Mouse (Mus musculus) thymus, postnatal 14 days (tissue): Measurements from ENCODE around the gene Smo.

Experiments used
- DNase-seq: peaks from one replicate; pipeline ENCODE4 v3.0.0; 2021

Gene Smo

GRCm38 (mm10) chr6:29776542-29777237 is 41.4 kb downstream of the Smo start:
- no peak for DNase-seq

GRCm38 (mm10) chr6:29777238-29777555 is 41.9 kb downstream of the Smo start:
- DNase-seq: no peak

GRCm38 (mm10) chr6:29780082-29780481 is 44.8 kb downstream of the Smo start:
- no peak for DNase-seq

- no peak for DNase-seq
These were observed 45.3 kb downstream of the Smo start for GRCm38 (mm10) chr6:29780571-29780970.

- DNase-seq: no peak
These were observed 46.9 kb downstream of the Smo start for GRCm38 (mm10) chr6:29782239-29782638.

GRCm38 (mm10) chr6:29783960-29784359 is 48.7 kb downstream of the Smo start:
- DNase-seq: no peak

GRCm38 (mm10) chr6:29784413-29785021 is 49.2 kb downstream of the Smo start:
- no peak for DNase-seq

- DNase-seq: no peak
These were observed 50.5 kb downstream of the Smo start for GRCm38 (mm10) chr6:29785759-29786158.

- DNase-seq: no peak
These were observed 53.6 kb downstream of the Smo start for GRCm38 (mm10) chr6:29788779-29789350.

GRCm38 (mm10) chr6:29790014-29790698 is 54.9 kb downstream of the Smo start:
- no peak for DNase-seq

GRCm38 (mm10) chr6:29793520-29793919 is 58.2 kb downstream of the Smo start:
- no peak for DNase-seq

GRCm38 (mm10) chr6:29794582-29794981 is 59.3 kb downstream of the Smo start:
- DNase-seq: no peak

GRCm38 (mm10) chr6:29802979-29803378 is 67.7 kb downstream of the Smo start:
- DNase-seq: no peak

GRCm38 (mm10) chr6:29804006-29804405 is 68.7 kb downstream of the Smo start:
- DNase-seq: no peak

- no peak for DNase-seq
These were observed 70.1 kb downstream of the Smo start for GRCm38 (mm10) chr6:29805381-29805780.
